Mouse (Mus musculus) heart, embryonic 12.5 days (tissue): ENCODE measurements around the gene Pcbp4. TPM values are rescaled to one million over a fixed set of nuclear protein-coding genes. Genes with fewer than 3 reads are reported as not detected.

ENCODE experiments used
- ATAC-seq: fragments of 200-750 bp; cut with Nextera tagmentation; 2 replicates; pipeline ENCODE4 v1.8.0; 2017; ENCODE audit warnings: moderate TSS enrichment, moderate library complexity; ENCODE audit not compliant: insufficient number of reproducible peaks, low FRiP score
- H3K27ac ChIP-seq: fragments of 300-500 bp; sonication (generic); 2 replicates; pipeline ENCODE4 v1.5.1; 2016; ENCODE audit warnings: mild to moderate bottlenecking, moderate library complexity; ENCODE audit not compliant: poor library complexity, severe bottlenecking
- H3K27me3 ChIP-seq: fragments of 300-500 bp; sonication (generic); replicated peaks from 2 replicates; pipeline ENCODE4 v1.6.1; 2016; ENCODE audit warnings: mild to moderate bottlenecking, moderate library complexity
- H3K36me3 ChIP-seq: fragments of 300-500 bp; sonication (generic); 2 replicates; pipeline ENCODE4 v1.6.1; 2016; ENCODE audit warnings: mild to moderate bottlenecking, moderate library complexity
- H3K4me1 ChIP-seq: fragments of 300-500 bp; sonication (generic); replicated peaks from 2 replicates; pipeline ENCODE4 v1.6.1; 2016; ENCODE audit warnings: mild to moderate bottlenecking
- H3K4me2 ChIP-seq: fragments of 300-500 bp; sonication (generic); 2 replicates; pipeline ENCODE4 v1.6.1; 2016; ENCODE audit warnings: mild to moderate bottlenecking, moderate library complexity
- H3K4me3 ChIP-seq: fragments of 300-500 bp; sonication (generic); 2 replicates; pipeline ENCODE4 v1.5.1; 2016; ENCODE audit warnings: mild to moderate bottlenecking
- H3K9ac ChIP-seq: fragments of 300-500 bp; sonication (generic); 2 replicates; pipeline ENCODE4 v1.6.1; 2016; ENCODE audit warnings: mild to moderate bottlenecking, moderate library complexity
- H3K9me3 ChIP-seq: fragments of 300-500 bp; sonication (generic); replicated peaks from 2 replicates; pipeline ENCODE4 v1.6.1; 2016; ENCODE audit warnings: mild to moderate bottlenecking, moderate library complexity
- WGBS: fragments of 180-500 bp; shearing (Covaris S2); methylation state at CpG from one replicate; pipeline ENCODE4 v1.1.7; 2016; 5-methylcytosine and 5-hydroxymethylcytosine counted together
- polyA plus RNA-seq: library from polyadenylated mRNA; unstranded; fragments of >200 nt; fragmentation: Nextera tagmentation; extraction: Ambion mirVana; gene quantifications from 2 replicates; pipeline ENCODE4 v1.2.1, GENCODE M21; 2016

The Pcbp4 gene
- polyA plus RNA-seq, 1 experiment from 2014 or later: 96.9 TPM

- Histone ChIP-seq H3K9me3 (no peaks in the 10 kb centered on the region), H3K4me1 (peaks cover 86% of the 10 kb centered on the region), H3K9ac (peak overlapping the region; percentile 88), H3K27me3 (no peaks in the 10 kb centered on the region), H3K4me2 (peak overlapping the region; percentile 94), H3K27ac (peak overlapping the region; percentile 88), H3K4me3 (peak overlapping the region; percentile 80), H3K36me3 (peaks cover 9% of the 10 kb centered on the region)
- WGBS: 3% methylated on average over 17 of the region's 17 CpGs
- ATAC-seq: peak; percentile 20; the same call in 1 of the 2 replicates
Measured at GRCm38 (mm10) chr9:106454888-106455681, 2.0 kb downstream of the Pcbp4 start.

- 42% methylated on average over 15 of the region's 15 CpGs for WGBS
- Histone ChIP-seq H3K9me3 (no peaks in the 10 kb centered on the region), H3K4me2 (peak overlapping the region; percentile 94), H3K4me1 (peaks cover 73% of the 10 kb centered on the region), H3K4me3 (peak overlapping the region; percentile 4; the same call in 1 of the 2 replicates), H3K36me3 (peaks cover 23% of the 10 kb centered on the region), H3K9ac (peak overlapping the region; percentile 51), H3K27ac (peak overlapping the region; percentile 61), H3K27me3 (no peaks in the 10 kb centered on the region)
- ATAC-seq: no peak
Measured at GRCm38 (mm10) chr9:106456325-106457162, 3.5 kb downstream of the Pcbp4 start.

- Histone ChIP-seq H3K9ac (peak overlapping the region; percentile 51), H3K27me3 (no peaks in the 10 kb centered on the region), H3K4me3 (peak overlapping the region; percentile 4; the same call in 1 of the 2 replicates), H3K27ac (peak overlapping the region; percentile 61), H3K4me2 (peak overlapping the region; percentile 94), H3K36me3 (peaks cover 29% of the 10 kb centered on the region), H3K4me1 (peaks cover 70% of the 10 kb centered on the region), H3K9me3 (no peaks in the 10 kb centered on the region)
- ATAC-seq: no peak
- WGBS: 54% methylated on average over 9 of the region's 9 CpGs
Measured at GRCm38 (mm10) chr9:106457163-106457559, 4.1 kb downstream of the Pcbp4 start.

- 68% methylated on average over 5 of the region's 5 CpGs for WGBS
- Histone ChIP-seq H3K36me3 (peaks cover 36% of the 10 kb centered on the region), H3K4me1 (peaks cover 63% of the 10 kb centered on the region), H3K9ac (0 out of 2 replicates have a peak overlapping the region, but pooled peaks have one; percentile 10), H3K4me3 (no peak overlapping the region), H3K9me3 (no peaks in the 10 kb centered on the region), H3K4me2 (no peak overlapping the region), H3K27me3 (0 out of 2 replicates have a peak, but pooled peaks cover under 1% of the 10 kb centered on the region), H3K27ac (no peak overlapping the region)
- no peak for ATAC-seq
Measured at GRCm38 (mm10) chr9:106457920-106458319, 4.8 kb downstream of the Pcbp4 start.

- no peak overlapping the region for H3K4me2 ChIP-seq
- WGBS: 72% methylated on average over 15 of the region's 15 CpGs
- peaks cover 9% of the 10 kb centered on the region; the same call in 1 of the 2 replicates for H3K27me3 ChIP-seq
- H3K27ac ChIP-seq: no peak overlapping the region
- H3K36me3 ChIP-seq: peaks cover 50% of the 10 kb centered on the region
- H3K4me3 ChIP-seq: no peak overlapping the region
- no peak overlapping the region for H3K9ac ChIP-seq
- no peaks in the 10 kb centered on the region for H3K9me3 ChIP-seq
- peaks cover 57% of the 10 kb centered on the region for H3K4me1 ChIP-seq
- ATAC-seq: no peak
Measured at GRCm38 (mm10) chr9:106459946-106460345, 6.9 kb downstream of the Pcbp4 start.

- 77% methylated on average over 18 of the region's 18 CpGs for WGBS
- no peak for ATAC-seq
- H3K4me3 ChIP-seq: no peak overlapping the region
- no peak overlapping the region for H3K9ac ChIP-seq
- H3K27ac ChIP-seq: no peak overlapping the region
- peaks cover 50% of the 10 kb centered on the region for H3K36me3 ChIP-seq
- H3K27me3 ChIP-seq: peaks cover 9% of the 10 kb centered on the region; the same call in 1 of the 2 replicates
- H3K4me2 ChIP-seq: no peak overlapping the region
- no peaks in the 10 kb centered on the region for H3K9me3 ChIP-seq
- H3K4me1 ChIP-seq: peaks cover 54% of the 10 kb centered on the region
Measured at GRCm38 (mm10) chr9:106460401-106461025, 7.4 kb downstream of the Pcbp4 start.

GRCm38 (mm10) chr9:106461026-106461415, 7.9 kb downstream of the Pcbp4 start:
- Histone ChIP-seq H3K36me3 (peaks cover 50% of the 10 kb centered on the region), H3K27me3 (peaks cover 13% of the 10 kb centered on the region), H3K4me1 (peaks cover 54% of the 10 kb centered on the region), H3K4me2 (no peak overlapping the region), H3K4me3 (no peak overlapping the region), H3K9me3 (no peaks in the 10 kb centered on the region), H3K27ac (no peak overlapping the region), H3K9ac (no peak overlapping the region)
- 87% methylated on average over 9 of the region's 9 CpGs for WGBS
- no peak for ATAC-seq

- Histone ChIP-seq H3K27me3 (peaks cover 13% of the 10 kb centered on the region), H3K4me1 (peaks cover 46% of the 10 kb centered on the region), H3K4me3 (no peak overlapping the region), H3K9ac (no peak overlapping the region), H3K27ac (no peak overlapping the region), H3K36me3 (peaks cover 48% of the 10 kb centered on the region), H3K9me3 (no peaks in the 10 kb centered on the region), H3K4me2 (no peak overlapping the region)
- no peak for ATAC-seq
- 84% methylated on average over 16 of the region's 16 CpGs for WGBS
Measured at GRCm38 (mm10) chr9:106461641-106462429, 8.7 kb downstream of the Pcbp4 start.

- no peak for ATAC-seq
- Histone ChIP-seq H3K4me3 (no peak overlapping the region), H3K36me3 (peaks cover 48% of the 10 kb centered on the region), H3K27ac (no peak overlapping the region), H3K9me3 (no peaks in the 10 kb centered on the region), H3K27me3 (peaks cover 13% of the 10 kb centered on the region), H3K9ac (no peak overlapping the region), H3K4me1 (peaks cover 40% of the 10 kb centered on the region), H3K4me2 (no peak overlapping the region)
- 88% methylated on average over 12 of the region's 12 CpGs for WGBS
Measured at GRCm38 (mm10) chr9:106462430-106462800, 9.3 kb downstream of the Pcbp4 start.
